In the genomic region with DNA sequence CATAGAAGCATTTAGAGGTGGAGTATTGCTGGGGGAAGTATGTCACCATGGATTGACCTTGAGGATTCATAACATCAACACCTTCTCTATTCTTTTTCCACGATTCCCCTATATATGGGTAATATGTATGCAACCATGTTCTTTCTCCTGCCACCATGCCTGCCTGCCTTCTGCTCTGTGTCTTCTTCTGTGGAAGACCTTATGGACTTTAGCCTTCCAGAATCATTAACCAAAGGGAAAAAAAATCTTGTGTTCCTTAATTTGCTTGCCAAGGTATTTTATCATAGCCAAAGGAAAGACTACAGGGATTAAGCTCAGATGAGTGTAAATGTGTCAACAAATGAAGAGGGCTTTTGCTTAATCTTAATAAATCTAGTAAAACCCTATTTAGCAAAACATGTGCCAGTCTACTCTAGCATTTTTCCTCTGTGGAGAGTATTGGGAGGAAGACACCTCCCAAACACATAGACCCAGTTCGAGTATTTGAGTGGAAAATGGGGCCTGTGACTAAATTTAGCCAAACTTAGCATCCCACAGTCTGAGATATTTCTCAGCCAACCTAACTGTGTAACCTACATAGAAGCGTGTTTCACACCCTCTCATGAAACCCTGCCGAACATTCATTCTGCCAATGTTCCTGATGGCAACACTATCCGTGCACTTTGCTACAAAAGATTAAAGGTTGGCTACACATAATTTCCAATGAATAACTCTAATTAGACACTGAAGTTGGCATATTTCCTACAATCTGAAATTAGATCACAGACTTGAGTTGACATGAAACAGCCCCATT, we compare ENCODE assay signal across 23 mouse cellular contexts.
DNase-seq lines count a peak whose midpoint lies in the region; ATAC-seq and TF ChIP-seq lines count a peak whose summit lies in the region.
"Had no signal": no experiment of that assay in that cellular context is flagged by ENCODE, and none has a peak within 500 bp of the region (broad histone marks: within the 10 kb centered on the region; RNA-seq: fewer than 3 reads in every experiment).

No protein-coding gene starts in this region.

- H3K4me2 ChIP-seq in forebrain, embryonic 13.5 days = no peak overlapping the region
- H3K4me2 ChIP-seq in forebrain, embryonic 12.5 days = no peak overlapping the region
- H3K4me2 ChIP-seq: embryonic facial prominence, embryonic 12.5 days; heart, embryonic 13.5 days; midbrain, embryonic 12.5 days; neural tube, embryonic 15.5 days had no signal

- H3K36me3 ChIP-seq in forebrain, embryonic 13.5 days (ENCODE audit: poor library complexity, severe bottlenecking) = no peaks in the 10 kb centered on the region
- H3K36me3 ChIP-seq in forebrain, embryonic 12.5 days (replicated peaks) = no peaks in the 10 kb centered on the region
- H3K36me3 ChIP-seq in kidney, adult 2 months (ENCODE audit: control insufficient read depth, insufficient read depth, low read length) = no peaks in the 10 kb centered on the region
- H3K36me3 ChIP-seq: embryonic facial prominence, embryonic 12.5 days; heart, embryonic 13.5 days; midbrain, embryonic 12.5 days; neural tube, embryonic 15.5 days had no signal

- H3K4me1 ChIP-seq in forebrain, embryonic 13.5 days = no peaks in the 10 kb centered on the region
- no peaks in the 10 kb centered on the region for H3K4me1 ChIP-seq in forebrain, embryonic 12.5 days
- no peaks in the 10 kb centered on the region for H3K4me1 ChIP-seq in kidney, adult 2 months (ENCODE audit: control insufficient read depth, insufficient read depth, low read length)
- H3K4me1 ChIP-seq: embryonic facial prominence, embryonic 12.5 days; heart, embryonic 13.5 days; midbrain, embryonic 12.5 days; neural tube, embryonic 15.5 days had no signal

- WGBS in forebrain, embryonic 13.5 days = 78% methylated on average over 5 of the region's 5 CpGs
- 89% methylated on average over 5 of the region's 5 CpGs for WGBS in forebrain, embryonic 12.5 days
- 48% methylated on average over 5 of the region's 5 CpGs for WGBS in kidney, adult 2 months

- TF ChIP-seq POLR2A in kidney, adult 2 months (IDR thresholded peaks at IDR 0.05; ENCODE audit: low read depth, low read length) = no peak

- H3K9me3 ChIP-seq in forebrain, embryonic 13.5 days (replicated peaks) = no peaks in the 10 kb centered on the region
- no peaks in the 10 kb centered on the region for H3K9me3 ChIP-seq in forebrain, embryonic 12.5 days
- H3K9me3 ChIP-seq: embryonic facial prominence, embryonic 12.5 days; heart, embryonic 13.5 days; midbrain, embryonic 12.5 days; neural tube, embryonic 15.5 days had no signal

- H3K27ac ChIP-seq in forebrain, embryonic 13.5 days = no peak overlapping the region
- no peak overlapping the region for H3K27ac ChIP-seq in forebrain, embryonic 12.5 days
- H3K27ac ChIP-seq in kidney, adult 2 months (ENCODE audit: insufficient read depth, low read depth, low read length) = peak overlapping the region; percentile 99
- H3K27ac ChIP-seq: embryonic facial prominence, embryonic 12.5 days; heart, embryonic 13.5 days; hindbrain, postnatal 0 days; midbrain, embryonic 12.5 days; neural tube, embryonic 15.5 days had no signal

- H3K27me3 ChIP-seq in forebrain, embryonic 13.5 days = no peaks in the 10 kb centered on the region
- H3K27me3 ChIP-seq in forebrain, embryonic 12.5 days = no peaks in the 10 kb centered on the region
- H3K27me3 ChIP-seq in kidney, adult 2 months (replicated peaks; ENCODE audit: control insufficient read depth, insufficient read depth, low read length) = no peaks in the 10 kb centered on the region
- H3K27me3 ChIP-seq: embryonic facial prominence, embryonic 12.5 days; heart, embryonic 13.5 days; midbrain, embryonic 12.5 days; neural tube, embryonic 15.5 days had no signal

- DNase-seq in kidney, adult 2 months = peak; percentile 79
- DNase-seq in kidney, postnatal 10 days = no peak
- peak; percentile 7 for DNase-seq in right cerebral cortex, adult 18-20 months
- DNase-seq in right cerebral cortex, postnatal 14 days = no peak
- DNase-seq in adrenal gland, postnatal 36 days = no peak
- DNase-seq: adrenal gland, postnatal 14 days; cerebellum, adult 11 months; gastrocnemius, postnatal 25 days; heart, adult 18-20 months; heart, postnatal 14 days; layer of hippocampus, postnatal 36 days; liver, postnatal 0 days; thymus, adult 2 months; thymus, postnatal 4 days had no signal

- TF ChIP-seq CTCF in kidney, adult 2 months (conservative IDR thresholded peaks at IDR 0.05; ENCODE audit: insufficient read depth, insufficient read length, low read depth, low read length) = no peak

- H3K9ac ChIP-seq in forebrain, embryonic 13.5 days = no peak overlapping the region
- H3K9ac ChIP-seq in forebrain, embryonic 12.5 days = no peak overlapping the region
- H3K9ac ChIP-seq: embryonic facial prominence, embryonic 12.5 days; heart, embryonic 13.5 days; liver, postnatal 0 days; midbrain, embryonic 12.5 days; neural tube, embryonic 15.5 days had no signal

- no peak overlapping the region for H3K4me3 ChIP-seq in forebrain, embryonic 13.5 days
- no peak overlapping the region for H3K4me3 ChIP-seq in forebrain, embryonic 12.5 days (replicated peaks)
- no peak overlapping the region for H3K4me3 ChIP-seq in kidney, adult 2 months (ENCODE audit: insufficient read depth, low read depth, low read length)
- H3K4me3 ChIP-seq: embryonic facial prominence, embryonic 12.5 days; heart, embryonic 13.5 days; midbrain, embryonic 12.5 days; neural tube, embryonic 15.5 days had no signal

- 0 out of 2 replicates have a peak, but pooled peaks have one; percentile 30 for ATAC-seq in forebrain, embryonic 13.5 days
- no peak for ATAC-seq in forebrain, embryonic 12.5 days (ENCODE audit: low FRiP score)
- ATAC-seq: hindbrain, postnatal 0 days; intestine, embryonic 16.5 days; liver, postnatal 0 days; lung, postnatal 0 days had no signal

Comparison
In these comparisons a context has a peak if more than half of its experiments do, and no peak if none do; other contexts are left out.
1. DNase-seq: peak in kidney, adult 2 months (single experiment) and right cerebral cortex, adult 18-20 months (single experiment); none in kidney, postnatal 10 days (single experiment), right cerebral cortex, postnatal 14 days (single experiment) and adrenal gland, postnatal 36 days (0 of 2).